In the genomic region with DNA sequence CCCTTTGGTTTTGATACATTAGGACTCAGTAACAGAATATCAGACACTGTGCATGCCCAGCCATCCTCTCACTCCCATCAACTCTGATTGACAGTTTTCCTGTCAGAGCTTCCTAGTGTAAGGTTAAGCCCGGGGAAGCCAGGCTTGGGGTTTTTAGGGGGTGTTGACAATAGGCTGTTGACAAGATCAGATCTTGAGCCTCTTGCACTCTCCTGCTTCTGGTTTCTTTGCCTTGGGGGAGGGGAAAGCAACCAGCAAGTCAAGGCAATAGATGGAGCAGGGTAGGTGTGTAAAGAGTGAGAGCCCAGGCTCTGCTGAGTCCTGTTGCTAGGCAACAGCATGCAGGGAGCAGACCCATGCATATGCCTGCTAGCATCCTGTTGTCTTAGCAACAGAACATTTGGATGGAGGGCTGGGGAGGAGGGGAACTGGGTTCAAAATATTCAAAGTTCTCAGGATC, we compare ENCODE assay signal across 9 mouse cellular contexts.
DNase-seq lines count a peak whose midpoint lies in the region; ATAC-seq lines count a peak whose summit lies in the region.
"Had no signal": no experiment of that assay in that cellular context is flagged by ENCODE, and none has a peak within 500 bp of the region (broad histone marks: within the 10 kb centered on the region; RNA-seq: fewer than 3 reads in every experiment).

No protein-coding gene starts in this region.

- H3K4me2 ChIP-seq in embryonic facial prominence, embryonic 11.5 days (ENCODE audit: low read depth, low read length), result no peak overlapping the region
- 0 out of 2 replicates have a peak overlapping the region, but pooled peaks have one; percentile 16 for H3K4me2 ChIP-seq in neural tube, embryonic 14.5 days (ENCODE audit: low read depth, low read length)
- no peak overlapping the region for H3K4me2 ChIP-seq in heart, embryonic 12.5 days

- H3K9me3 ChIP-seq in embryonic facial prominence, embryonic 11.5 days (replicated peaks; ENCODE audit: control insufficient read depth, low read length), result no peaks in the 10 kb centered on the region
- no peaks in the 10 kb centered on the region for H3K9me3 ChIP-seq in neural tube, embryonic 14.5 days (ENCODE audit: control insufficient read depth, low read length)
- H3K9me3 ChIP-seq in heart, embryonic 12.5 days (replicated peaks), result no peaks in the 10 kb centered on the region

- ATAC-seq in embryonic facial prominence, embryonic 11.5 days (replicated peaks; ENCODE audit: insufficient number of reproducible peaks, low FRiP score, low TSS enrichment, low read depth), result peak; percentile 96
- ATAC-seq in neural tube, embryonic 14.5 days (ENCODE audit: low read depth), result peak; percentile 99
- ATAC-seq in heart, embryonic 12.5 days (ENCODE audit: insufficient number of reproducible peaks, low FRiP score), result no peak

- no peak overlapping the region for H3K27ac ChIP-seq in embryonic facial prominence, embryonic 11.5 days (replicated peaks; ENCODE audit: low read depth, low read length)
- peak overlapping the region; percentile 57; the same call in 1 of the 2 replicates for H3K27ac ChIP-seq in neural tube, embryonic 14.5 days (ENCODE audit: low read depth, low read length)
- no peak overlapping the region for H3K27ac ChIP-seq in heart, embryonic 12.5 days (ENCODE audit: poor library complexity, severe bottlenecking)
- H3K27ac ChIP-seq: gastrocnemius, adult 2 months had no signal

- no peaks in the 10 kb centered on the region for H3K36me3 ChIP-seq in embryonic facial prominence, embryonic 11.5 days (replicated peaks; ENCODE audit: control insufficient read depth, insufficient read depth, low read depth, low read length)
- no peaks in the 10 kb centered on the region for H3K36me3 ChIP-seq in neural tube, embryonic 14.5 days (ENCODE audit: control insufficient read depth, insufficient read depth, low read length)
- no peaks in the 10 kb centered on the region for H3K36me3 ChIP-seq in heart, embryonic 12.5 days

- H3K4me1 ChIP-seq in embryonic facial prominence, embryonic 11.5 days (ENCODE audit: control insufficient read depth, insufficient read depth, low read length), result no peaks in the 10 kb centered on the region; the same call in 1 of the 2 replicates
- peaks cover 12% of the 10 kb centered on the region for H3K4me1 ChIP-seq in neural tube, embryonic 14.5 days (ENCODE audit: control insufficient read depth, insufficient read depth, low read length)
- peaks cover 8% of the 10 kb centered on the region for H3K4me1 ChIP-seq in heart, embryonic 12.5 days (replicated peaks)

- no peak overlapping the region for H3K4me3 ChIP-seq in embryonic facial prominence, embryonic 11.5 days (ENCODE audit: low read depth, low read length)
- H3K4me3 ChIP-seq in neural tube, embryonic 14.5 days (ENCODE audit: low read depth, low read length), result no peak overlapping the region
- no peak overlapping the region for H3K4me3 ChIP-seq in heart, embryonic 12.5 days
- H3K4me3 ChIP-seq: gastrocnemius, adult 2 months had no signal

- DNase-seq in embryonic facial prominence, embryonic 11.5 days (ENCODE audit: low spot score), result peak; percentile 54
- DNase-seq in frontal cortex, adult 2 months (ENCODE audit: extremely low spot score in 1 of 2, low spot score in 1 of 2), result peak; percentile 75 to 78
- DNase-seq in left cerebral cortex, adult 9 months (ENCODE audit: low spot score in 2 of 2), result peak; percentile 69 to 74
- DNase-seq in adrenal gland, postnatal 36 days, result no peak
- DNase-seq in spleen, adult 12 weeks (ENCODE audit: low spot score), result no peak
- no peak for DNase-seq in testis, postnatal 10 days (ENCODE audit: low spot score)
- DNase-seq: gastrocnemius, adult 2 months had no signal

- 28% methylated on average over 1 of the region's 1 CpGs for WGBS in embryonic facial prominence, embryonic 11.5 days
- WGBS in neural tube, embryonic 14.5 days, result 30% methylated on average over 1 of the region's 1 CpGs
- 15% methylated on average over 1 of the region's 1 CpGs for WGBS in heart, embryonic 12.5 days

- H3K9ac ChIP-seq in embryonic facial prominence, embryonic 11.5 days (replicated peaks; ENCODE audit: low read length), result no peak overlapping the region
- no peak overlapping the region for H3K9ac ChIP-seq in neural tube, embryonic 14.5 days (replicated peaks; ENCODE audit: low read depth, low read length)
- no peak overlapping the region for H3K9ac ChIP-seq in heart, embryonic 12.5 days

- H3K27me3 ChIP-seq in embryonic facial prominence, embryonic 11.5 days (ENCODE audit: control insufficient read depth, insufficient read depth, low read length), result no peaks in the 10 kb centered on the region
- no peaks in the 10 kb centered on the region for H3K27me3 ChIP-seq in neural tube, embryonic 14.5 days (ENCODE audit: control insufficient read depth, insufficient read depth, low read length)
- H3K27me3 ChIP-seq in heart, embryonic 12.5 days (replicated peaks), result no peaks in the 10 kb centered on the region

Comparison
In these comparisons a context has a peak if more than half of its experiments do, and no peak if none do; other contexts are left out.
1. DNase-seq: peak in embryonic facial prominence, embryonic 11.5 days (single experiment), frontal cortex, adult 2 months (2 of 2) and left cerebral cortex, adult 9 months (2 of 2); none in adrenal gland, postnatal 36 days (0 of 2), spleen, adult 12 weeks (single experiment) and testis, postnatal 10 days (single experiment).